In the genomic region with DNA sequence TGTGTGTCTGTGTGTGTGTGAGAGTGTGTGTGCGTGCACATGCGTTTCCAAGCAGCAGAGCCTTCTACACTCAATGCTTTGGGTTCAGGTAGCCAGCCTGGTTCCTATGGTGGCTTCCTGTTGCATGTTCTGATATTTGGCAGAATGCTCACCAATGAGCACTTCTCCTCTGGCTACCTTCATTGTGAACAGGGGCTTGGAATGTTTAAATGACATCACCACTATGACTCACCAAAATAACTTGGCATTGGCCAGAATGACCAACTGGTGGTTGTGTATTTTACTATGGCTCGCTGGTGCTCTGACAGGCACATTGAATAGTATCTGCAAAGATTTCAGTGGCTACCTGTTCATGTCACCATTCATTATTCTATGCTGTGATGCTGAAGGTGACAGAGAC, we compare ENCODE assay signal across 15 mouse cellular contexts.
A peak's percentile ranks its signal among the peaks of the same experiment; 100 is the strongest.
DNase-seq lines count a peak whose midpoint lies in the region.
"Had no signal": no experiment of that assay in that cellular context is flagged by ENCODE, and none has a peak within 500 bp of the region (broad histone marks: within the 10 kb centered on the region; RNA-seq: fewer than 3 reads in every experiment).

No protein-coding gene starts in this region.

- H3K27me3 ChIP-seq in heart, embryonic 10.5 days (ENCODE audit: insufficient read depth, poor library complexity, severe bottlenecking), result no peaks in the 10 kb centered on the region
- H3K27me3 ChIP-seq: intestine, embryonic 15.5 days; limb, embryonic 12.5 days; lung, embryonic 15.5 days had no signal

- intact Hi-C loops in heart, postnatal 25 days (cut with DNase I), result no loop called here

- H3K9me3 ChIP-seq in heart, embryonic 10.5 days, result no peaks in the 10 kb centered on the region
- H3K9me3 ChIP-seq: intestine, embryonic 15.5 days; limb, embryonic 12.5 days; lung, embryonic 15.5 days had no signal

- H3K4me3 ChIP-seq in heart, embryonic 10.5 days, result no peak overlapping the region
- H3K4me3 ChIP-seq: intestine, embryonic 15.5 days; limb, embryonic 12.5 days; lung, embryonic 15.5 days had no signal

- DNase-seq in heart, embryonic 10.5 days (ENCODE audit: low spot score), result peak; percentile 63
- no peak for DNase-seq in heart, postnatal 25 days (ENCODE audit: low spot score)
- DNase-seq in 3134 (ENCODE audit: extremely low read depth, insufficient read length, low spot score) (peak; percentile 70), 3T3-L1 (ENCODE audit: low read depth, low spot score) (peak; percentile 85)
- DNase-seq in heart, postnatal 4 days, result peak; percentile 14
- DNase-seq in right cerebral cortex, postnatal 25 days, result no peak
- DNase-seq: cerebellum, postnatal 25 days; gastrocnemius, postnatal 14 days; kidney, adult 8-10 months; kidney, postnatal 4 days; thymus, postnatal 4 days had no signal

- H3K4me1 ChIP-seq in heart, embryonic 10.5 days, result 0 out of 2 replicates have a peak, but pooled peaks cover 4% of the 10 kb centered on the region
- H3K4me1 ChIP-seq: intestine, embryonic 15.5 days; limb, embryonic 12.5 days; lung, embryonic 15.5 days had no signal

- WGBS in heart, embryonic 10.5 days, result 86% methylated on average over 3 of the region's 3 CpGs

- H3K36me3 ChIP-seq in heart, embryonic 10.5 days, result no peaks in the 10 kb centered on the region
- H3K36me3 ChIP-seq: intestine, embryonic 15.5 days; limb, embryonic 12.5 days; lung, embryonic 15.5 days had no signal

- no peak overlapping the region for H3K27ac ChIP-seq in heart, embryonic 10.5 days
- H3K27ac ChIP-seq: intestine, embryonic 15.5 days; kidney, postnatal 0 days; limb, embryonic 12.5 days; lung, embryonic 15.5 days had no signal

Comparison
In these comparisons a context has a peak if more than half of its experiments do, and no peak if none do; other contexts are left out.
1. DNase-seq: peak in heart, embryonic 10.5 days (single experiment), 3134 (single experiment), 3T3-L1 (single experiment) and heart, postnatal 4 days (single experiment); none in heart, postnatal 25 days (single experiment) and right cerebral cortex, postnatal 25 days (single experiment).